In the genomic region with DNA sequence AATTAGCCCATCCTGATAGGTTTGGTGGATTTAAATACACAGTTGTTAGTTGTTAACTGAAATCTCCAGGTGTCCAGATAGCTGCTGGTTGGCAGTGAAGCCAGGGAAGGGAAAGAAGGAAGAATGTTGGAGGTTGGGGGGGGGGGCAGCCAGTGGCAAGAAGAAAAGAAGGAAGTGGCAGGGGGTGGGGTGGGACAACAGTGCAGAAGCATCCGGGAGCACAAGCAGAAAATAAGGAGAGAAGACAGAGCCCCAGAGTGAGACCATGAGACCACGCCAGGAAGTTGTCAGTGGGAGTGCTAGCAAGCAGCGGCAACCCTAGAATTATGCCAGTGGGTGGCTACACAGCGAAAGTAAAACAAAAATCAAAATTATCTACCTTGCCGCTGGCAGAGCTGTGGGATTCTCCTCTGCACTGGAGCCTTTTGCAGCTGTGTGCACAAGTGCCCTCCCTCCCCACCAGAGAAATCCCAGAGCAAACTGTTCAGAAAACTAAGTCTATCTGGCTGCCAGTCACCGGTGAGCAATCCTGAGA, we compare ENCODE assay signal across 25 mouse cellular contexts.
A peak's percentile ranks its signal among the peaks of the same experiment; 100 is the strongest.
DNase-seq lines count a peak whose midpoint lies in the region; ATAC-seq lines count a peak whose summit lies in the region.
"Had no signal": no experiment of that assay in that cellular context is flagged by ENCODE, and none has a peak within 500 bp of the region (broad histone marks: within the 10 kb centered on the region; RNA-seq: fewer than 3 reads in every experiment).

No protein-coding gene starts in this region.

- intact Hi-C loops in left cerebral cortex, postnatal 14 days (cut with DNase I) = loop anchor here (10.0 kb wide), 2 partner anchors 401 to 519 kb away; partner anchors contain the start of gene Plxna4
- intact Hi-C loops in left cerebral cortex, postnatal 10 days (cut with DNase I) = loop anchor here (5.0 kb wide), 1 partner anchor 246 kb away; no protein-coding TSS in a partner anchor

- DNase-seq in heart, adult 11 months = peak; percentile 90
- DNase-seq in heart, adult 18-20 months = no peak
- peak; percentile 20 to 26 for DNase-seq in left cerebral cortex, postnatal 14 days (ENCODE audit: low spot score in 2 of 2)
- DNase-seq in left cerebral cortex, postnatal 10 days (ENCODE audit: extremely low spot score in 1 of 2, low spot score in 2 of 2) = no peak
- no peak for DNase-seq in thymus, postnatal 10 days (ENCODE audit: low spot score in 2 of 2)
- no peak for DNase-seq in gastrocnemius, postnatal 25 days
- DNase-seq: adrenal gland, postnatal 10 days; cerebellum, adult 11 months; cerebellum, adult 9-10 months; cerebellum, postnatal 36 days; embryo, embryonic 11 days; gastrocnemius, postnatal 14 days; heart, postnatal 10 days; kidney, adult 11 months; kidney, postnatal 14 days; lung, embryonic 14.5 days; lung, postnatal 14 days; right cerebral cortex, postnatal 25 days; spleen, adult 18-20 months; thymus, adult 18-20 months; thymus, postnatal 36 days had no signal

- peak; percentile 31; the same call in 1 of the 2 replicates for ATAC-seq in granulocyte monocyte progenitor cell, adult 5-6 weeks (replicated peaks; ENCODE audit: poor library complexity, severe bottlenecking)
- ATAC-seq: forebrain, embryonic 15.5 days; midbrain, embryonic 15.5 days; Patski had no signal

Comparison
In these comparisons a context has a peak if more than half of its experiments do, and no peak if none do; other contexts are left out.
1. DNase-seq: peak in heart, adult 11 months (single experiment) and left cerebral cortex, postnatal 14 days (2 of 2); none in heart, adult 18-20 months (0 of 2), left cerebral cortex, postnatal 10 days (0 of 2), thymus, postnatal 10 days (0 of 2) and gastrocnemius, postnatal 25 days (single experiment).